Mouse (Mus musculus) T-helper 1 cell (primary cell): ENCODE measurements at regions not wholly inside any gene's neighbourhood (a gene's known extent, or its start where the extent isn't known, plus 50 kb on each side); places are given as distances from the start of the nearest gene placed in this dataset.

Source experiments
- in situ Hi-C: fragments of 300-600 bp; cut with MboI, MseI; formaldehyde crosslinking; loops from one replicate; pipeline ENCODE4 v1.15.1; 2025; ENCODE audit warnings: high pct_unique_total_duplicates

- in situ Hi-C loops, result no loop called here
Measured at GRCm38 (mm10) chr11:114223061-114223460, 156.2 kb upstream of the Sdk2 start.

DNA sequence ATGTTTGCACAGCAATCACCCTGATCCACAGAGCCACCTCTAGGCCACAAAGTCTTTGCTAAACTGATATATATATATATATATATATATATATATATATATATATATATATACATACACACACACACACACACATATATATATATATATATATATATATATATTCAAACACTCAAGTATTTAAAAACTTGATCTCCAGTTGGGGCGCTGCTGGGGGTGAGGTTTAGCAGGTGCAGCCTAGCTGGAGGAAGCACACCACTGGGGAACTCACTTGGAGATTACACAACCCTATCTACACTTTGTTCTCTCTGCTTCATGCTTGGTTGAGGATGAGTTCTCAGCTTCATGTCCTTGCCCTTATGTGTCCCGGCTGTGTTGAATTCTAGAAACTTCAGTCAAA is 153.6 kb upstream of the Sdk2 start:
- in situ Hi-C loops, result no loop called here

DNA sequence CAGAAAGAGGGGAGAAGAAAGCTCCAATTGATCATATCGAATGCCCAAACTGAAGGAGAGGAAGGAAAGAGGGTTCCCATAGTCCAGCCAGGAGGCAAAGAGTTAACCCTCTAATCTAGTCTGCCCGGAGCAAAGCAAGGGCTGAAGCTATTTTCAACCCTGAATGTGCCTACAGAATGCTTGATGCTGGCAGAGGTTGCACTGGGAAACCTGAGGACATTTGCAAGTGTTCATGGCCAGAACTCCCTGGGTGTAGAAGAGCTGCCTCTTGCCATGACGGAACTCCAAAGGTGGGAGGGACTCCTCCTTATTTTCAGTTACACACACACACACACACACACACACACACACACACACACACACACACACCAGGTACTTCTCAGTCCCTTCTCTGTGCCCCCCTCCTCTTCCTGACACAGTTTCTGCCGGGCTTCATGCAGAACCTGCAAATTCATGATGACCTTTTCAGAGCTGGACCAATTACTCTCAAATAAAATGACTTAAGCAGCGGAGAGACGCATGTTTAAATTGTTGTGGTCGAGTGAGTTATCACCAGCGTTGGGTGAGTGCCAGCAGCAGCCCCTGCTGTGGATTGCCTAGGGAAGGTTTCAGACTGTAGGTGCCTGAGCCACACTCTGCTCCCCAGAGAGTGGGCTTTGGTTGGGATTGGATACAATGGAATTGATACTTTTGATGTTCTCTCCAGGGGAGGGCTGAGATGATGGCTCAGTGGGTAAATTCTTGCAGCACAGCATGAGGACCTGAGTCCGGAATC is 152.1 kb upstream of the Sdk2 start:
- in situ Hi-C loops, result no loop called here

DNA sequence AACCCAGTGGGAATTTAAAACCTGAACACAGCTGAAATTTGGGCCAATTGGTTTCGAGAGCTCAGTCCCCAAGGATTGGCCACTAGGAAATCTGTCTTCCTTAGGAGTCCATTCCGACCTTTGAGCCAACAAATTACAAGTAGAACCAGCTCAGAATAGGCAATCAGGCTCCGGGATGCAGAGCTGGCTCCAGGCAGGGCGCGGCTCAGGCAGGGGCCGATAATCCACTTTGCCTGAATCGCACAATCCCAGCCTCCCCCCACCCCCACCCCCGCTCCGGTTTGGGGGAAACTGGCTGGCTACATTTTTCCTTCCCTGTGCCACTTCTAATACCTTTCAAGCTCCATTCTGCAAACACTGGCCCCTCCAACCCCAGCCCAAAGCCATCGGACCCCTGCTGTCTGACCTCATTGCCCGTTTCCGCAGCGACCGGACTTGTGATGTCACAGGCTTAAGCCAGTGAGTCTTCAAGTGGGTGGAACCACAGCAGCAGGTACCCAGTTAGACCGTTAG is 150.5 kb upstream of the Sdk2 start:
- in situ Hi-C loops, result no loop called here

DNA sequence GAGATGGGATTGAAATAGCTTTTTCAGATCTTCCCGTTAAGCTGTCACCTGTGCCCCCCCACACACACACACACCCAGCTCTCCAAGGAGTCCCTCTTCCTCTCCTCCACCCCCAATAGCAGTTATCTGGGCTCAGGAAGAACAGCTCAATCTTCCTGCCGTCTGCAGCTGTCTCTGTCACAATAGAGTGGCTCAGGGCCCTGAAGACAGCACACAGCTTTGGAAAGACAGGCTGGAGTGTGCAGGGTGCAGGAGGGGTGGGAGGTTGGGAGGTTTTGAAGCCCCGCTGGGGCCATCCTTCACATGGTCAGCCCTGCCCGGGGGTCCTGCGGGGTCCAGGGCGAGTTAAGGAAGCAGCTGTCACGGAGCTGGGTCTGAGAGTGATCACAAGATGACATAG is 149.6 kb upstream of the Sdk2 start:
- in situ Hi-C loops, result no loop called here

DNA sequence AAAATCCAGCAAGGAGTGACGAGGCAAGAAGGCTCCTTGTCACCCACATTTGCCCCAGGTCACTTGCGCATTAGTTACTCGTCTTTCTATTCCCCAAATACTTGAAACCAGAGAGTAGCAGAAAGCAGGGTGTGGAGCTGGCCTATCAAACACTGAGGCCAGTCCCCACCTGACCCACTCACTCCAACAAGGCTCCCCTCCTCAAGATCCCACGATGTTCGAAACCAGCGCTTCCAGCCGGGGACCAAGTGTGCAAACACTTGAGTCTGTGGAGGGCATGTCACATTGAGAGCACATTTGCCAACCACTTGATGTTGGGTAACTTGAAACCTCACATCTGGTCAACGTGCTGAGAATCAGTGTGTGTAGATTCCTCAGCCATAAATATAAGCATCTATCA is 148.4 kb upstream of the Sdk2 start:
- in situ Hi-C loops, result no loop called here

DNA sequence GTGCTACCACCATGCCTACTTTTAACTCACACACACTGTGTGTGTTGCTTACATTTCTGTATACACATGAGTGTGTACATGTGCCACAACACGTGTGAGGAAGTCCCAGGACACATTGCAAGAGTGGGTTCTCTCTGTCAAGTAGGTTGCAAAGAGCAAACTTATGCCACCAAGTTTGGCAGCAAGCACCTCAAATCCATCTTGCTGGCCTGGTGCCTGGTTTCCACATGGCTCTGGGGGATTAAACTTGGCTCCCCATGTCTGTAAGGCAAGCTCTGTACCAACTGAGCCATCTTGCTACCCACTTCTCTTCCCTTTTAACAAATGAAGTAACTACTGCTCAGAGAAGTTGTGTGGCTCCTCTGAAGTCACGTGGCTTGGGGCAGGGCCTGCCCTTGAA is 145.3 kb upstream of the Sdk2 start:
- in situ Hi-C loops, result no loop called here

DNA sequence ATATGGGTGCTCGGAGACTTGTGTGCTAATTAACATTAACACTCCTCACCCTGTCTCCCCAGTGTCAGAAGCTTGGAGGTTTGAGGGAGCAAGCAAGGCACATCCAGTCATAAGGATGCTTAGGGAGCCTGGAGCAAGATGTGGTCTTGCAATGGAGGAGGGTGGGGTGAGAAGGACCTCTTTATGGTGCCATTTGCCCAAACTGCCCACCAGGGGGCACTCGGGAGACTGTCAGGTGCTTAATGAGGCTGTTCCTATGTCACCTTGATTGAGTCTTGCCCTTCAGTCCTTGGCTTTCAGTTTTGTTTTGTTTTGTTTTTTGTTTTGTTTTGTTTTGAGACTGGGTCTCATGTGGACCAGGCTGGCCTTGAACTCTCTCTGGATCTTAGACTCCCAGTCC is 138.3 kb upstream of the Sdk2 start:
- in situ Hi-C loops, result no loop called here

- in situ Hi-C loops, result loop anchor here (5.0 kb wide), 1 partner anchor 429 kb away; no protein-coding TSS in a partner anchor
Measured at GRCm38 (mm10) chr11:114203416-114203815, 136.6 kb upstream of the Sdk2 start.

GRCm38 (mm10) chr11:114202486-114202885 is 135.6 kb upstream of the Sdk2 start:
- in situ Hi-C loops, result loop anchor here (5.0 kb wide), 1 partner anchor 430 kb away; no protein-coding TSS in a partner anchor

- in situ Hi-C loops, result no loop called here
Measured at GRCm38 (mm10) chr11:114199081-114199586, 132.3 kb upstream of the Sdk2 start.

GRCm38 (mm10) chr11:114198317-114199032 is 131.6 kb upstream of the Sdk2 start:
- in situ Hi-C loops, result no loop called here

DNA sequence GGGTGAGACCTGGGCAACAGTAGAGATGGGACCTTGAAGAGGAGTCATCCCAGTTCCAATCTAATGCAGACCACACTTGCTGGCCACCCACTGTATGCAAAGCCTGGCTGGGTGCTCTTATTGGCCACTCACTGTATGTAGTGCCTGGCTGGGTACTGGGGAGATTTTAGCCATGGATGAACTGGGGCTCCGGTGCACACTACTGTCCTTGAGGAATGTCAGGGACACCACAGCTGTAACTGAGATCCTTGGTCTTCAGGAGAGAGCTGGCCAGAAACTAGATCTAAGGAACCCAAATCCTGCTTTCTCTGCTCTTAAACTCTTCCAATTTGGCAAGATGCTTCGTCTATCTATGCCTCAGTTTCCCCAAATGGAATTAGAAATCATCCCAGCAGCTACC is 128.4 kb upstream of the Sdk2 start:
- in situ Hi-C loops, result no loop called here

DNA sequence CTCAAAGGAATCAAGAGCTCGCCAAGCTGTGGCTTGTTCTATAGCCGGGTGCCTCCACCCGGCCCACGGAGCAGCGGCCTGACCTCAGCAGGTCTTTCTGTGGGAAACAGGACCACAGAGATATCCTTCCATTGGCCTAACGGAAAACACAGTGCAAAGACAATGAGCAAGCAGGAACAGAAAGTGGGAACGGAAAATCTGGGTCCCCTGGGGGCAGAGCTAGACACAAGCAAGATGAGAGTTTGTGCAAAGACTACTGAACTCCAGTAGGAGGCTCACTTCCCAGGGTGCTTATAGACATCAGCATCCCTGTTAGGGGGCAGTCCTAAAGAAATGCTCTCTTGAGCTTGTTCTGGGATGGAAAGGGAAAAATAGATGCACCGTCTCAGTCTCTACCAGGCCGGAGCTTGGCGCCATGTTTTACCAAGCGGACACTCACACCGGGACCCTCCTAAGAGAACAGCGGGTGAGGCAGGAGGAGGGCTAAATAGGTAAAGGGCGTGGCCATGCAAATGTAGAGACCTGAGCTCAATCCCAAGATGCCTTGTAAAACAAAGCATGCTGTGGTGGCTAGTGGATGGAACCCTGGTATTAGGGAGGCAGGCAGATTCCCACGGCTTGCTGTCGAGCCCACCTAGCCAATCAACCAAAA is 127.3 kb upstream of the Sdk2 start:
- in situ Hi-C loops, result no loop called here

DNA sequence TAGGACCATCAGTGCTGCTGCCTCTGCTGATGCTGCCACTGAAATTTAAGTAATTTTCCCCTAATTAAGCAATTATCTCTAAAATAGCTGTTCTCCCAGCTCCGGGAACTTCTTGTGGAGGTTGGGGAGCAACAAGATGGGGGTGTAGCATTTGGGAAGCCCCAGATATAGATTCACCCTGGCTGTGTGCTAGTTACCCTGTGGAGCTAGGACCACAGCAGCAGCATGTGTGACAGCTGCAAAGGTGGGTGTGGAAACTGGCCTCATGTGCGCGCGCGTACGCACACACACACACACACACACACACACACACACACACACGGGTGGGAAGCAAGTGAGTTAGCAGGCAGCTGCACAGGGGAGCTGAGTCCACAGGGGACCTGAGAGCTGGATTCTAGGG is 126.2 kb upstream of the Sdk2 start:
- in situ Hi-C loops, result no loop called here

GRCm38 (mm10) chr11:114191661-114192060 is 124.8 kb upstream of the Sdk2 start:
- in situ Hi-C loops, result no loop called here

DNA sequence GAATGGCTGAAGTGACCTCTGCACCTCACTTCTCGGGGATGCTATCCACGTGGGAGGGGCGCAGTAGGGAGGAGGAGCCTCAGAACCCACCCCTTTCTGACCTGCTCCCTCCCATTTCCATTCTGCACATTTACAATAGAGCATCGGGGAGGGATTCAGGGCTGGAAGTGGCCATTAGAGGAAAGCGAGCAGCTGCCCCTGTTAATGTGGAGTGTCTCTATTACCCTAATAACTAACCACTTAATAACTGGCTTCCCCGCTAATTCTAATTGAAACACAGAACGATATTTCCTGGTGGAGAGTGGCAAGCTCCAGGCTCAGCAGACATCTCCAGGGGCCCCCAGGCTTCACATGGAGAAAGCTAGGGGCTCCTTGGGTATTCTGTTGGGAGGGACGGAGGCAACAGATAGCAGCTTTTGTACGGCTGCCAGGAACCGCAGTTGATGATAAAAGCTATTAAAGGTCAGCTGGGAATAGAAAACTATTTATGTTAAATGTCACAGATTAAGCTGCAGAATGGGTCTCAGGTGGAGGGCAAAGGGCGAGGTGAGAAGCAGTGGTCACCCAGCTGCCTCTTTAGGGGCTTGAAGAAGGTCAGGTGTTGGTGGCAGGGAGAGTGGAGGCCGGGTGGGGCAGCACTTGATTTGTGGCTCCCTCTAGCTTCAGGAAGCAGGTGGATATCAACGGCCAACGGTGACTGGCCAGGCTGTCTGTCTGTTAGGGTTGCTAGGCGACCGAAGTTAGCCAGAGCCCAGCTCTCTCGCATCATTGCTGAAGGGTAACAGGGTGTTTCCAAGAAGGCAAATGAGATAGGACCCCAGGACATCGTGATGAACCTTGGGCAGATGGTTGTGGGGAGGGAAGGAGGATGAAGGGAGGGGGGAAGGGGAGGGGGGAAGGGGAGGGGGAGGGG is 118.4 kb upstream of the Sdk2 start:
- in situ Hi-C loops, result loop anchor here (10.0 kb wide), 1 partner anchor 1150 kb away; the partner anchor contains the start of gene Otop3

- in situ Hi-C loops, result loop anchor here (10.0 kb wide), 1 partner anchor 1150 kb away; the partner anchor contains the start of gene Otop3
Measured at GRCm38 (mm10) chr11:114184431-114184830, 117.6 kb upstream of the Sdk2 start.

DNA sequence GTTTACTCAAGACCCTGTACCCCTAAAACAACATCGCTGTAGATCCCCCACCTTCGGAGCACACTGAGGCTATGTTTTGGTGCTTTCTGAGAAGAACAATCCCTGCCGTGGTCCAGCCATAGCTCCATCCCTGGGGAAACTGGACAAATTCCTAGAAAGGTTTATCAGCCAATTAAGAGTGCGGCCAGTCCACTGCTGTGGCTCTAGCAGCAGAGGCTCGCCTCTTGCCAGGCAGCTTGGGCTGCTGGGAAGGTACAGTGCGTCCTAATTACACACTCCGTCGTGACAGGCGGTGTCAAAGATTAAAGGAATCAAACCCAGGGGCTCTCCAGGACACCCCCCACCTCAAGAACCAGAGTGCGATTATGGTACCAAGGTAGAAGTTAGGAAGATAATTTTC is 116.4 kb upstream of the Sdk2 start:
- in situ Hi-C loops, result loop anchor here (10.0 kb wide), 1 partner anchor 1152 kb away; the partner anchor contains the start of gene Otop3

- in situ Hi-C loops, result no loop called here
Measured at GRCm38 (mm10) chr11:114178746-114179472, 112.1 kb upstream of the Sdk2 start.
